Mouse (Mus musculus) layer of hippocampus, postnatal 14 days (tissue): Measurements from ENCODE around the gene Asgr2. TPM values are rescaled to one million over a fixed set of nuclear protein-coding genes. Genes with fewer than 3 reads are reported as not detected.
"Not testable (repeated sequence)": the region's sequence is repeated elsewhere in the genome, so short reads cannot be mapped to it uniquely, and the experiment has no call there.

ENCODE experiments used
- DNase-seq, 2 experiments: peaks; one replicate each; pipeline ENCODE4 v3.0.0; 2021 to 2022; ENCODE audit warnings: low spot score in 2 of 2, mixed read lengths in 1 of 2
- total RNA-seq, 2 experiments: library from RNA; stranded (reverse); gene quantifications; 2 replicates each; pipeline ENCODE4 v1.2.3; 2021

Gene Asgr2
- total RNA-seq, 2 experiments from 2014 or later, result not detected

GRCm38 (mm10) chr11:70084563-70084962 lies 7.9 kb upstream of the Asgr2 start:
- no peak for DNase-seq

- no peak for DNase-seq
Observed at GRCm38 (mm10) chr11:70097396-70097795, 5.0 kb downstream of the Asgr2 start.

GRCm38 (mm10) chr11:70099102-70099501 lies 6.7 kb downstream of the Asgr2 start:
- no peak for DNase-seq

GRCm38 (mm10) chr11:70099809-70100208 lies 7.4 kb downstream of the Asgr2 start:
- DNase-seq, result no peak

GRCm38 (mm10) chr11:70103701-70104315 lies 11.4 kb downstream of the Asgr2 start:
- no peak for DNase-seq

- no peak for DNase-seq
Observed at GRCm38 (mm10) chr11:70107085-70107484, 14.6 kb downstream of the Asgr2 start.

GRCm38 (mm10) chr11:70110146-70110545 lies 17.7 kb downstream of the Asgr2 start:
- peak in 1 of 2 experiments; percentile 8 for DNase-seq

- no peak for DNase-seq
Observed at GRCm38 (mm10) chr11:70114562-70114961, 22.1 kb downstream of the Asgr2 start.

- DNase-seq, result no peak
Observed at GRCm38 (mm10) chr11:70115901-70116300, 23.5 kb downstream of the Asgr2 start.

- no peak for DNase-seq
Observed at GRCm38 (mm10) chr11:70129926-70130379, 37.5 kb downstream of the Asgr2 start, which contains the start of gene Mgl2. Mgl2 (plus strand) TSS chr11:70130329.

GRCm38 (mm10) chr11:70135001-70135400 lies 42.6 kb downstream of the Asgr2 start:
- not testable (repeated sequence) for DNase-seq

- DNase-seq, result not testable (repeated sequence)
Observed at GRCm38 (mm10) chr11:70135925-70136324, 43.5 kb downstream of the Asgr2 start.

GRCm38 (mm10) chr11:70139171-70139570 lies 46.7 kb downstream of the Asgr2 start:
- DNase-seq, result no peak

- DNase-seq, result no peak
Observed at GRCm38 (mm10) chr11:70151072-70151471, 58.6 kb downstream of the Asgr2 start.

Other genes starting within 250 kb of the Asgr2 start
- gene Plscr3, start 246.3 kb upstream of the Asgr2 start, total RNA-seq, result 10 to 100 TPM; 22.0 to 23.3 TPM
- not detected for gene Tnk1, start 233.9 kb upstream of the Asgr2 start, total RNA-seq
- not detected for gene Tmem95, start 214.6 kb upstream of the Asgr2 start, total RNA-seq
- gene Kctd11, start 211.2 kb upstream of the Asgr2 start, total RNA-seq, result 1 to 10 TPM; 1.1 to 1.2 TPM
- under 1 TPM in 1 of 2 experiments, not detected in 1; 0.30 TPM for gene Acap1, start 197.1 kb upstream of the Asgr2 start, total RNA-seq
- 1 to 10 TPM; 1.5 to 2.1 TPM for gene 2810408A11Rik, start 191.7 kb upstream of the Asgr2 start, total RNA-seq
- 100 to 1,000 TPM; 108 to 124 TPM for gene Neurl4, start 191.6 kb upstream of the Asgr2 start, total RNA-seq
- gene Gps2, start 178.8 kb upstream of the Asgr2 start, total RNA-seq, result 10 to 100 TPM; 28.5 to 29.3 TPM
- gene Eif5a, start 170.7 kb upstream of the Asgr2 start, total RNA-seq, result 100 to 1,000 TPM; 446 to 451 TPM
- gene Ybx2, start 156.8 kb upstream of the Asgr2 start, total RNA-seq, result 1 to 10 TPM; 8.3 to 9.7 TPM
- gene Slc2a4, start 144.5 kb upstream of the Asgr2 start, total RNA-seq, result 1 to 10 TPM; 1.8 to 3.6 TPM
- not detected for gene Cldn7, start 127.9 kb upstream of the Asgr2 start, total RNA-seq
- 100 to 1,000 TPM; 108 to 115 TPM for gene Ctdnep1, start 111.5 kb upstream of the Asgr2 start, total RNA-seq
- 10 to 100 TPM; 88.5 to 93.9 TPM for gene Elp5, start 110.1 kb upstream of the Asgr2 start, total RNA-seq
- 100 to 1,000 TPM; 221 to 251 TPM for gene Gabarap, start 101.5 kb upstream of the Asgr2 start, total RNA-seq
- 10 to 100 TPM; 38.0 to 40.0 TPM for gene Phf23, start 96.9 kb upstream of the Asgr2 start, total RNA-seq
- 10 to 100 TPM; 29.3 to 29.7 TPM for gene Dvl2, start 92.0 kb upstream of the Asgr2 start, total RNA-seq
- gene Acadvl, start 77.2 kb upstream of the Asgr2 start, total RNA-seq, result 10 to 100 TPM; 62.3 to 69.2 TPM
- gene Dlg4, start 75.7 kb upstream of the Asgr2 start, total RNA-seq, result 100 to 1,000 TPM; 845 to 900 TPM
- gene Asgr1, start 38.6 kb upstream of the Asgr2 start, total RNA-seq, result 1 to 10 TPM in 1 of 2 experiments, under 1 TPM in 1; 0.88 to 1.0 TPM
- gene Mgl2, start 37.7 kb downstream of the Asgr2 start, total RNA-seq, result 1 to 10 TPM in 1 of 2 experiments, under 1 TPM in 1; 0.55 to 1.2 TPM
- 1 to 10 TPM; 1.1 to 2.3 TPM for gene Clec10a, start 63.6 kb downstream of the Asgr2 start, total RNA-seq
- 10 to 100 TPM; 26.1 to 32.9 TPM for gene Slc16a11, start 120.1 kb downstream of the Asgr2 start, total RNA-seq
- 10 to 100 TPM in 1 of 2 experiments, 1 to 10 TPM in 1; 9.3 to 12.6 TPM for gene Slc16a13, start 128.4 kb downstream of the Asgr2 start, total RNA-seq
- gene Bcl6b, start 137.2 kb downstream of the Asgr2 start, total RNA-seq, result 1 to 10 TPM; 2.7 to 2.9 TPM
- 10 to 100 TPM; 42.3 to 47.7 TPM for gene 0610010K14Rik, start 145.3 kb downstream of the Asgr2 start, total RNA-seq
- 1 to 10 TPM; 7.2 to 7.9 TPM for gene Gm21988, start 147.2 kb downstream of the Asgr2 start, total RNA-seq
- 100 to 1,000 TPM; 280 to 324 TPM for gene Rnasek, start 147.2 kb downstream of the Asgr2 start, total RNA-seq
- under 1 TPM in 1 of 2 experiments, not detected in 1; 0.48 TPM for gene Alox12, start 162.7 kb downstream of the Asgr2 start, total RNA-seq
- not detected for gene Alox12e, start 230.0 kb downstream of the Asgr2 start, total RNA-seq